Comparison of ENCODE assay signal across 14 mouse cellular contexts in genomic region chr17:6732665-6733064, GRCm38 (mm10).
"Had no signal": no experiment of that assay in that cellular context is flagged by ENCODE, and none has a peak within 500 bp of the region (broad histone marks: within the 10 kb centered on the region; RNA-seq: fewer than 3 reads in every experiment).

No protein-coding gene starts in this region.

- H3K9ac ChIP-seq: liver, embryonic 12.5 days; lung, embryonic 14.5 days; stomach, embryonic 15.5 days had no signal

- H3K9me3 ChIP-seq: liver, embryonic 12.5 days; stomach, embryonic 15.5 days had no signal

- H3K36me3 ChIP-seq: stomach, embryonic 15.5 days had no signal

- ATAC-seq: liver, embryonic 12.5 days; midbrain, embryonic 16.5 days had no signal

- H3K27me3 ChIP-seq: liver, embryonic 12.5 days; stomach, embryonic 15.5 days had no signal

- H3K4me2 ChIP-seq: liver, embryonic 12.5 days; lung, embryonic 14.5 days; midbrain, embryonic 11.5 days; stomach, embryonic 15.5 days had no signal

- H3K4me1 ChIP-seq: liver, embryonic 12.5 days had no signal

- DNase-seq: kidney, adult 18-20 months; left cerebral cortex, postnatal 4 days; lung, embryonic 14.5 days; lung, postnatal 10 days; lung, postnatal 4 days; right cerebral cortex, postnatal 4 days; spleen, adult 18-20 months; thymus, adult 18-20 months; thymus, postnatal 25 days had no signal

- H3K27ac ChIP-seq: kidney, postnatal 0 days; liver, embryonic 12.5 days; stomach, embryonic 15.5 days had no signal

- H3K4me3 ChIP-seq: liver, embryonic 12.5 days; stomach, embryonic 15.5 days had no signal
